Mouse (Mus musculus) urinary bladder, postnatal 4 days (tissue): ENCODE results near the gene Adgrb3.
"Not testable (repeated sequence)": the region's sequence is repeated elsewhere in the genome, so short reads cannot be mapped to it uniquely, and the experiment has no call there.

Experiments
- DNase-seq, 2 experiments: peaks; one replicate each; pipeline ENCODE4 v3.0.0; 2021 to 2022; ENCODE audit warnings: low spot score in 2 of 2

Gene Adgrb3

DNA sequence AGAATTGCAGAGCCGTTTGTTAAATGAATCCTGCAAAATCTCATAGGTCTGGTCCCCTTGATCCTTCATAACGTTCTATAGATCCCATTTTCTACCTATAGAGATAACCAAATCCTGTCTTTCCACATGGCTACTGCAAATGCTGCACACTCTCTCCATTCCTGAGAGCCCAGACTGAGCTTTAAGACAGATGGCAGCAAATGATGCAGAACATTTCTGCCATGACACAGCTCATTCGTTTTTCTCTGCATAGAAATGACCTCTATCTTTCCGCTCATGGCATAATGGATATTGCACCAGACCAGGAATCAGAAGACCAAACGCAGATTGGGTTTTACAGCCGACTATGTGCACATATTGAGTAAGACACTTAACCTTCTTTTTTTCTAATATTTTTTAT lies 84.8 kb downstream of the Adgrb3 start:
- DNase-seq = no peak

DNA sequence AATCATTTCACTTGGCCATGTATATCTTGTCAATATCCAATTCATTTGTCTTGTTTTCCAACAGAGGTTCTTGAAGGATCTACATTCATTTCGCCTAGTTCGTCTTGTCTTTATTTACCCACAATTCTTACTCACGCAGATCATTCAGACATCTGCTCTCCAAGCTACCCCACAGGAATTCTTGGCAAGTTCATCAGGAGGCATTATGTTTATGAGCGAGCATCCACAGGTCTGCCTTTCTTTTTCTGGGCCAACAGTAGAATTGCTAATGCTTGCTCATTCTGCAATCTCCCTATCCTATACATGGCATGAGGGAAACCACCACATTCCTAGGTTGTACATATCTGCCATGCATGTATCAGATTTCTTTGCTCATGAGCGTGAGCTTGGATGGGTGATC lies 99.7 kb downstream of the Adgrb3 start:
- DNase-seq = no peak

DNA sequence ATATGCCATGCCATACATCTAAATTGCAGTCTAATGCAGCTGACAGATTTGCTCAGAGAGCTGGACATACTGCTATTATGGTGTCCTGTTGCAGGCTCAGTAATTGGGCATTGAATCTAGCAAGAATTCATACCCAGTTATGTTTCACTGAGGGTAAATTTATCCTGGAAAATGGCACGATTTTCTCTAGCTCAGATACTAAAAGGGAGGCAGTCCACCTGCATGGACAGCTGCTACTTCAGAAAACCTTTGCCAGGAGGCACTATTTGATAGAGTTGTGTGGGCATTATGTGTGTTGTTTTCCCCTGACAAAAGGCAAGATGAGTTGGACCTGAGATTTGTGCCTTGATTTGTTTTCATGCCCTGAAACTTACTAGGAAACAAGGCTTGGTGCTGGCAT lies 118.0 kb downstream of the Adgrb3 start:
- no peak for DNase-seq

DNA sequence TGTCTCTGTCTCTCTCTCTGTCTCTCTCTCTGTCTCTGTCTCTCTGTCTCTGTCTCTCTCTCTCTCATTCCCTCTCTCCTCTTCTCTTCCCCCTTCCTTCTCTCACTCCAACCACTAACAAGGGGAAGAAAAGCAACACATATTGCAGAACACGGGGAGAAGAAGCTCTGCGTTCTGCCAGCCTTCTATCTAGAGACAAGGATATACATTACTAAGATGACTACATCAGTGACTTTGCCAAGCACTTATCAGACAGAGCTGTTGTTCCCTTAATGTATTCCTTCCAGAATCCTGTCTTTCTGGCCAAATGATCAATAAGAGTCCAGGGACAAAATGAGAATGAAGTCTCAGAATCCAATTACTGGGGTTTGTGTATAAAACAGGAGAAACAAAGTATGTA lies 123.2 kb downstream of the Adgrb3 start:
- DNase-seq = no peak

DNA sequence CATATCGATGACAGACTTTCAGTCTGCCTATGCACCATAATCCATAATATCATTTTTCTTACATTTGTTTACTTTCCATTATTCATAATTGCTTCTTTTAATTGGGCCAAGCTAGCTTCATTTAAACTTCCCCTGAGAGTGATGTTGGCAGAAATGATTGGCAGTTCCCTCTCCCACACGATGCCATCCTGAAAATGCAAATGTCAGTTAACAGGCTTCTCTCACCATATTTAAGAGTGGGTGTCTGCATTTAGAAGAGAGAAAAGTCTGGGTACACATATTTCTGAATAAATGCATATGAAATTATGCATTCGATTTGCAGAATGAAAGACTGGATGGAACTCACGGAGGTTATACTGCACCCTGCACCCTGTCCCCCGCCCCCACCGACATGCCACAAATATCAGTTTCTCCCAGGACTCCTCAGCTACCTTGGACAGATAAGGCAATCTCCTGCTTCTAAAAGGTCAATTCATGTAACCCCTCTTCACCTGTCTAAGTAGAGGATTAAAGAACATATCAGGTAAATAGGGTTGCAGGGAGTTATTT lies 130.7 kb downstream of the Adgrb3 start:
- DNase-seq = no peak

DNA sequence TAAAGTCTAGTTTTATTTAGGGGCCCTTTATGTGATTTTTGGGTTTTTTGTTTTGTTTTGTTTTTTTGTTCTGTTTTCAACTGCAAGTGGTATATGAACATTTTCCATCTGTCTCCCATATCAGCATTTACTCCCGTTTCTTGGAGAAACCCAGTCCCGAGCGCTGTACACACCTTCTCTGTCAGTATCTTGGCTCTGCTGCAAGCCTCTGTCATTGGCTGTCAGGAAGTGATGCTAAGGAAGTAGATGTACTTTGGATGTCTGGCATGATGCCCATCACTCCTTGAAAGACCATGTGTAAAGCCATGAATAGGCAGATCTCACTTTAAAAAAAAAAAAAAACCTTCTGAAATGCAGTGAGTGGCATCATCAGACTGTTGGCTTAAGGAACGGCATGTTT lies 132.3 kb downstream of the Adgrb3 start:
- DNase-seq = no peak

DNA sequence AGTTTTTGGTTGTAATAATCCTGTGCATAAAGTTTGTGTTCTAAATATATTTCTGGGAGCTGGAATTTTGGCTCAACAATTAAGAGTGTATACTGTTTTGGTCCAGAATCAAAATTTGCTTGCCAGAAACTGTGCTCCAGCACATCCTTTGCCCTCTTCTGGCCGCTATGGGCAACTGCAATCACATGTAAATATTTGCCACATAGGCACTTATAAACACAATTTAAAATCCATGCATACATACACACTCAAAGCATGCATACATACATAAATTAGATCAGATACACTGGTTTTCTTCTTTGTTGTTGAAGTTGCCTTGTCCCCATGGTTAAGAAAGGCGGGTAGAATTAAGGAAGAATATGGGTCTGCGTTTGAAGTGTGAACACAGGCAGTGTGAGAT lies 132.7 kb downstream of the Adgrb3 start:
- DNase-seq = no peak

DNA sequence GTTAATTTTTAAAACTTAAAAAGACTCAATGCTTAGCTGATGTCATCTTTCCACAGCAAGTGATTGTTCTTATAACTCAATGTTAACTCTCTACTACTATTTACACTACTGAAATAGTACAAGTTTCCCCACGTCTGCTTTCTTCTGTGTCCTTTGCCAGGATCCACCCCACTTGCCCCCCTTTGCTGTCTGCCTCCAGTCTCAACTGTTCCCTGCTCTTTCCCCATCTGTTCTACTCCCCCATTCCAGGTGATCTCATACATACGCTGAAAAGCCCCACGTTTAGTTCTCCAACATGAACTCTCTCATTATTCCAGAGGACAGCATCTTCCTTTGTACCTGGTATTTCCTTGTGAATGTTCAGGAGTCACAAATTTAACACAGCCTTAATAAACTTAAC lies 147.4 kb downstream of the Adgrb3 start:
- DNase-seq = no peak

DNA sequence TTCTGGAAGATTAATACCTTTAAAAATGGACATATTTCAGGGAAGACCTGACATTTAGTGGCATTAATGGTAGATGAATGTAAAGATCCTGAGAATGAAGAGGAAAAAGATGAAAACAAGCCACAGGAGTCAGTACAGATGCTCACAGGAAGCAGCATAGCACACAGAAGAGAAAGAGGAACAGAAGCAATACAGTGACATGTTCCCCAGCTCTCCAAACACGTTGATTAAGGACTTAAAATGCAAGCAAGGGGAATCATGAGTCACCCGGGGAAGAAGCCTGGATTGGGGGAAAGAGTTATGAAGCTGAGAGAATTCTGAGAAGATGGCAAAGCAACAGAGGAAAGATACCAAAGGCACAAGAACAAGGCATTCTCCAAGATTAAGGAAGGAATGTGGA lies 149.9 kb downstream of the Adgrb3 start:
- DNase-seq = no peak

DNA sequence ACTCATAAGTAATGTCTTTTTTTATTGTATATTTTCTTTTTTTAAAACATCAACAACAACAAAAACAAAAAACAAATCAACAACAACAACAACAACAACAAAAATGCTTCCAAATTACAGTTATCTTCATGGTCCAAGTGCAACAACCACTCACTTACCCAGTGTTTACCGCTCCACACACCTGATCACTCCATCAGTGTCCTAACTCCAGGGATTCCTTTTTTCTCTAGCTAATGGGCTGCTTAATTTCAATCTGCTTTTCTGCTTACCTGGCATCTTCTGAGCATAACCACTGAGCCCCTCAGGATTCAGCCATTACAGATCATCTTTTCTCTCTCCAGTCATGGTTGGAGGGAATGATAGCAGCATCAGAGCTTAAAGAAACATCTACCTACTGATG lies 176.8 kb downstream of the Adgrb3 start:
- no peak for DNase-seq

DNA sequence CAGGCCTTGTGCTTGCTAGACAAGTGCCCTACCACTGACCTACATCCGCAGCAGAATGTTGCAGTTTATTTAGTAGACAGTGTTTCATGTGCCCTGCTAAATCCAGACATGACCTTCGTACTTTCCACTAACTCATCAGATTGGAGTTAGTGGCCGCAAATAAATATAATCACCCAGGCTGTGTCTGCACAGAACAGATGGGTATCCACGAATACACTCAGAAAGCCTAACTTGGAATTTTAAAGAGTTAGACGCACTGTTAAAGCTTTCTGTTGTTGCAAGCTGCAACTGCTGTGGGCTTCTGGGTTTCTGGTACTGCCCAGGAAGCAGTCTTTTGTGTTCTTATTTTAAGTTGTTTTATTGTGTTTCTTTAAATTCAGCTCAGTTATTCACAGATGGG lies 185.3 kb downstream of the Adgrb3 start:
- DNase-seq = no peak

DNA sequence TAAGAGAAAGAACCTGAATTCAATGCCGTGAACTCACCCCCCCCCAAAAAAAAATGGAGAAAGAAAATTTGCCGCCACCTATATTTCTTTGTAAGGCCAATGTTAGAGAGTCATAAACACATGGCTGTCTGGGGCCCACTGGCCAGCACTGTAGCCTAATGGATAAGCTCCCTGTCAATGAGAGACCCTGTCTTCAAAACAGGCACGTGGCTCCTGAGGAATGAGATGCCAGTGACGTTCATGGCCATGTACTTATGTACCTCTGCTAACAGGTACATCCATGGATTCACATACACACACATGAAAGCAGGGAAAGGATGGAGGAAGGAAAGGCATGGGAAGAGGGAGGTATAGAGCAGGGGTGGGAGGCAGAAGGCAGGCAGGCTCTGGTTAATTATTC lies 208.0 kb downstream of the Adgrb3 start:
- DNase-seq = no peak

DNA sequence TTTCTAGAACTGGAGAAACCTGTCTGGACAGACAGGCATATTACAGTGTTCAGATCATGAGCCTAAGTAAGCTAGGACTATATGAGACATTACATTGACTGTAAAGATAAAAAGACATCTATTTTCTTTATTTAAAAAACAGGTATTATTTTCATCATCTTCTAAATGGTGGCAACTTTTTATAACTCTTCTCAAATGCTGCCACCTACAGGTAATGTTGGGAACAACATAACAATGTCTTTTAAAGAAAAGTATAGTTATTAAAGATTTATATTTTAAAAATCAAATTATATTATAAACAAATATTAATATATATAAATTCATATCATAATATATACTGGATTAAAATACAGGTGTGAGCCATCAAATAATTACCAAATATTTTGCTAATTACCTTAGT lies 212.6 kb downstream of the Adgrb3 start:
- DNase-seq = no peak

DNA sequence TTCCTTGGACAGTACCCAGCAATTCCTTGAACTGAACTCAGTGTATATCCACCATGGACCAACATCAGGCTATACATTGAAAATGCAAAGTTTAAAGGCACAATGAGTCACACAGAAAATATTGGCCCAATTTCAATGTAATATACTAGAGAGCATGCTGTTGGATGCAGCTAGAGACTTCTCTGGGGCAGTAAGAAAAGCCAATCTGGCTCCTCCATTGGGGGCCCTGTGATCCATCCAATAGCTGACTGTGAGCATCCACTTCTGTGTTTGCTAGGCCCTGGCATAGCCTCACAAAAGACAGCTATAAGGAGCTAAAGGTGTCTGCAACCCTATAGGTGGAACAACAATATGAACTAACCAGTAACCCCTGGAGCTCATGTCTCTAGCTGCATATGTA lies 218.7 kb downstream of the Adgrb3 start:
- not testable (repeated sequence) for DNase-seq

DNA sequence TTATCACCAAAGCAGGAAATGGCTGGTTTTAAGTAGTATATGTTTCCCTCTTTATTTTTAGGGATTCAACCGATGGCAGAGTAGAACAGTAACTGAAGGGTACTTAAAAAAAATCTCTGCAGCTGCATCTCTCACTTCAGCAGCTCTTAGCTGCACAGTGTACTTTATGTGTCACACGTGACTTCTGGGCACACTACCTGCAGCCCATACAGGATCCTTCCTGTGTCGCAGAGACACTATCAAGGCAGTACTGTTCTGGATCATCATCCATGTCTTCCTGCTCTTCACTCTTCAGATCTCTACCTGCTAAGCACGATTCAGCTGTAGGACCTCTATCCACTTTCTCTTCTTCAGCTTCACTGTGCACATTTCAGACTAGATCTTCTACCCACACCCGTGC lies 230.6 kb downstream of the Adgrb3 start:
- DNase-seq = no peak

DNA sequence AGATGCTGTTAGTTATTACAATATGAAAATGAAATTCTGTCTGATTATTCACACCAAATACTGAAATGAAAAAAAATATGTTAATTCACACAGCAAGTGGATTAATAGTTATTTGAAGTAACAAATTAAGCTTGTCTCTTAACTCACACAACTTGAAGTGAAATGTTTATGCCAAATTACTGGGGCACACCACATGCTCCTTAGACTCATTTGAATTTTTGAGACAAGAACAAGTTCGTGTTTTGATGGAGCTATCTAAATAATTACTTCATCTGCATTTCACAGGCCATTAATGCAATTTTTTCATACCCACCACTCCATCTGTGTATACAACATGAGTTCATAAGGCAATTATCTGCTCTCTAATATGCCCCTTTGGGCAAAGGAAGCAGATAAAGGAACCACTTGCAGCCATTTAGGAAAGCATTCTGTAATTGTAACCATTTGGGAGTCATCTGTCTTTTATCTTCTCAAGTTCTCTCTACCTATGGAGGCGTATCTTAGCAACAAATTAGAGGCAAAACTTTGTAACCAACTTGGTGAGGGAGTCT lies 240.9 kb downstream of the Adgrb3 start:
- no peak for DNase-seq

DNA sequence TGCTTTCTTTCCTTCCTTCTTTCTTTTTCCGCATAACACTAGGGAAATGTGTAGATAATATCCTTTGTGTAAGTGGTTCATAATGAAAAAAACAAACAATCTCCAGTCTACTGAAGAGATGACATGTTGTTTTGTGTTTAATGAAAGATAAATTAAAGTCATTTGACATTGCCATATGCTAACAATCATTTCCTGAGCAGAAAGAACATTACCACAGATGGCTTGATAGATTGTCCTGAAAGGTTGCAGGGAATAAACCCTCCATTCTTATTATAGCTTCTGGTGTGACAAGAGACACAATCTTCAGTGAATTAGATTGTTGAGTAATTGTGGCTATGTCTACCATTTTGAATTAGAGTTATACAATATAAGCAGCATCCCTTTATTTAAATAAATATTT lies 247.8 kb downstream of the Adgrb3 start:
- no peak for DNase-seq

DNA sequence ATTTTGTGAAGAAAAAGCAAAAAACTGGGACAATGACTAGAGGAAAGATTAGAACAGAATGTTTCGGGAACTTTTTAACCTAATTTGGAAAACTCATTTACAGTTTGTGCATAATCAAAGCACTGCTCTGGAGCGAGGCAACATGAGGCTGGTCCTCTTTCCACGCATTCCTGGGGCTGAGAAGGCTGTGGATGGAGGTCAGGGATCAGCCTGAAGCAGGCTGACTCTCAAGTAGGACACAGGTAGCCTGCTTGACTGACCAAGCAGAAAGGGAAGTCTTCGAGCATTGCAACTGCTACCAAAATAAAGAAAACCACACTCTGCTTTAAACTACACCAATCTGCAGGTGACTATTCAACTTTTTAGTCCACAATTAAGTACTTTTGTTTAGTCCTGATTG lies 251.7 kb downstream of the Adgrb3 start:
- no peak for DNase-seq

DNA sequence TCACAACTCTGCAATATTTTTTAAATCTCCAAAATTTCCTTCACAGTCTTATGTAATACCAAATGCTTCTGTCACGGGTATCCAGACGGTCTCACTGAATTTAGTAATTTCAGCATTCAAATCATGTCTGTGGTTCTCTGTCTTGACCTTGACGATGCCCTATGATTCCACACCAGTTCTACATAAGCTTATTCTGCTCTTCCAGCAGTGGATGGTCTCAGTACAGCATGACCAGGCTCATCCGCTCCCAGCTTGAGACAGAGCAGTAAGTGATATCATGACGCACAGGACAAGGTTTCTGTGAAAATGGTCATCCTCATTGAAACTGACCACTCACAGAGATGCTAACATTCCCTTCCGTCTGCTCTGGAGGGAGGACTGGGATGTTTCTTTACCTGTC lies 252.9 kb downstream of the Adgrb3 start:
- no peak for DNase-seq

DNA sequence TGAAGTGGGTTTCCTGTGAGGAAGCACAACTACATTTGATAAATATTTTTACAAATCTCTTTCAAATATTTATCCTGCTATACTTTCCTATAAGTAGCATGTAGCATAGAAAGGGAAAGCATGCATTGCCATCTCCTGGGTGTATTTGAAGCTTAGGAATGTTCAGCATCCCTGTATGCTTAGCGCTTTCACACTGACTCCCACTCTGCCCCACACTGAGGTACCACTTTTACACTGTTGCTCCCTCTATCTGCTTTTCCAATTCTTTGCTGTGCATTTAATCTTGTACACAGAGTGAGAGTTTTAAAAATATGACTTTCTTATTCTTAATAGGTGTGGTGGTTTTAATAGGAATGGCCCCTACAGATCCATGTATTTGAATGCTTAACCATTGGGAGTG lies 261.4 kb downstream of the Adgrb3 start:
- no peak for DNase-seq

DNA sequence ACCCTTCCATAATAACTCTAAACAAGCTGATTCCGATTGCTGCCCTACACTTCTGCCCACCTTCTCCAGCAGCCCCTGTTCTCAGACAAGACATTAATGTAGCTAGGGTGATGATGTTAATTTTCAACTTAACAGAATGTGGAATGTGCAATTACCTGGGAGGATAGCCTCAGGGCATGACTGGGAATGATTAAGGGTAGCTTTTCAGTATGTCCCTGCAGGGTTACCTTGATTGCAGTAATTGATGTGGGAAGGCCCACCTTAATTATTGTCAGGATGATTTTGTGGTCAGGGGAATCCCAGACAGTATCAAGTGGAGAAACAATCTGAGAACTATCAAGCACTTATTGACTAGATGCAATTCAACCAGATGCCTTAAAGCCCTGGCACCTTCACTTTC lies 283.4 kb downstream of the Adgrb3 start:
- no peak for DNase-seq

DNA sequence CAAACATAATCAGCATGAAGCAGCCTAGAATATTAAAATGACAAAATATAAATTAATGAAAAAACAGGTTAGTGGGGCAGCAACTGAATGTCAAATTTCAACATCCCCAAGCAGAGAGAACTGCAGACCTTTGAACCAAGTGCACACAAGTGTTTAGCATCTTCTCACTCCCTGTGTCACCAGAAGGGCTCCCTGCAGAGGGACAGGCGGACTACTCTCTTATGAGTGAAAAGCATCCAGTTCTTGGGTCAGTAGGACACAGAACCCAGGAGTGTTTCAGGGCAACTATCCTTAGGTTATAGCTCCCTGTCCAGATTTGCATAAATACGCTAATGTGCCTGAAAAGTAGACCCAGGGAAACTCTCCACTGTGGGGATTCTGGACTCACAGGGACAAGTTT lies 285.6 kb downstream of the Adgrb3 start:
- no peak for DNase-seq

DNA sequence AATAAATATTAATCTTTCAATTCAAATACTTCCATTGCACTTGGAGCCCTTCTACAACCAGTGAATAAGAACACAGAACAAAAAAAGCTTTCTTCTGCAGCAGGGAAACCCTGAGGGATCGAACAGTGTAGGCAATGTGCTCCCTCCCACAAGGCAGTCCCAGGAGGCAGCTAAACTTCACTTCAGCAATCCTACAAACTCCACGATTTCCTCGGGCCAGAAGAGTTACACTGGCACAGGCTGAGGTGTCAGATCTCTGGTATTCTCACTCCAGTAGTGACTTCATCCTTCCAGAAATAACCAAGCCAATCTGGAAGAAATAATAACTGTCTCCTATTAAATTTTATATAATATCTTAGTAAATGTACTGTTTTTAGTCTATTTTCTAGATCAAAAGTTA lies 286.6 kb downstream of the Adgrb3 start:
- no peak for DNase-seq

DNA sequence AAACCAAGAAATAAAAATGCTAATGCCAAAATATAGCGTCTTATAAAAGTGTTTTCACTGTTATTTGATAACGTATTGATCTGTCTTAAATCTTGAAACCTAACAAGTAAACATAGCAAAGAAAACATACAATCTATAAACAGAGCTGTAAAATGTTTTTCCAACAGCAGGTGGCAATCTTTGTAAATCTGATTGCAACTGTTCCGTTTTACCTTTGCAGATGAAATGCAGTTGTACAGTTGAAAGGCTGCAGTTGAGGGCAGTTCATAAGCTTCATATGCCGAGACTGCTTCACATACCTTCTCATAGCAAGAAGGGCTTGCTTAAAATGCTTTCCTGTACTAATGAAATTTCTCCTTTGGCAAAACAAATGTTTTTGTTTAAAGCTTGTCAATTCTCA lies 302.5 kb downstream of the Adgrb3 start:
- DNase-seq = no peak
